Mouse (Mus musculus) induced T-regulatory cell, adult 2 months (primary cell): ENCODE results near the gene Ube2h.
"Not testable (repeated sequence)": the region's sequence is repeated elsewhere in the genome, so short reads cannot be mapped to it uniquely, and the experiment has no call there.

Experiments
- DNase-seq: peaks from one replicate; pipeline ENCODE4 v3.0.0-alpha.2; 2012; ENCODE audit warnings: low read depth

The Ube2h gene

GRCm38 (mm10) chr6:30304399-30304917, at the start of gene Ube2h:
Ube2h (minus strand) TSS chr6:30304539.
- peak; percentile 98 for DNase-seq

- DNase-seq = peak; percentile 46
Measured at GRCm38 (mm10) chr6:30353661-30354060, 49.3 kb upstream of the Ube2h start.

GRCm38 (mm10) chr6:30352762-30353161, 48.4 kb upstream of the Ube2h start:
- DNase-seq = peak; percentile 84

- peak; percentile 84 for DNase-seq
Measured at GRCm38 (mm10) chr6:30351290-30351689, 47.0 kb upstream of the Ube2h start.

- peak; percentile 37 for DNase-seq
Measured at GRCm38 (mm10) chr6:30347288-30347801, 43.0 kb upstream of the Ube2h start.

GRCm38 (mm10) chr6:30346737-30347136, 42.4 kb upstream of the Ube2h start:
- DNase-seq = peak; percentile 53

GRCm38 (mm10) chr6:30344032-30344431, 39.7 kb upstream of the Ube2h start:
- no peak for DNase-seq

- DNase-seq = peak; percentile 55
Measured at GRCm38 (mm10) chr6:30340231-30340873, 36.0 kb upstream of the Ube2h start.

- peak; percentile 84 for DNase-seq
Measured at GRCm38 (mm10) chr6:30336912-30337311, 32.6 kb upstream of the Ube2h start.

- DNase-seq = no peak
Measured at GRCm38 (mm10) chr6:30332262-30332661, 27.9 kb upstream of the Ube2h start.

GRCm38 (mm10) chr6:30330706-30331105, 26.4 kb upstream of the Ube2h start:
- no peak for DNase-seq

GRCm38 (mm10) chr6:30325932-30326501, 21.7 kb upstream of the Ube2h start:
- peak; percentile 79 for DNase-seq

GRCm38 (mm10) chr6:30321002-30321401, 16.7 kb upstream of the Ube2h start:
- DNase-seq = no peak

GRCm38 (mm10) chr6:30319216-30319615, 14.9 kb upstream of the Ube2h start:
- no peak for DNase-seq

GRCm38 (mm10) chr6:30312006-30312405, 7.7 kb upstream of the Ube2h start:
- DNase-seq = no peak

- no peak for DNase-seq
Measured at GRCm38 (mm10) chr6:30308751-30309150, 4.4 kb upstream of the Ube2h start.

GRCm38 (mm10) chr6:30307691-30308090, 3.4 kb upstream of the Ube2h start:
- DNase-seq = no peak

GRCm38 (mm10) chr6:30303771-30304398, 454 bp downstream of the Ube2h start:
- DNase-seq = not testable (repeated sequence)

GRCm38 (mm10) chr6:30302781-30303631, 1.3 kb downstream of the Ube2h start:
- peak; percentile 68 for DNase-seq

GRCm38 (mm10) chr6:30302156-30302555, 2.2 kb downstream of the Ube2h start:
- peak; percentile 52 for DNase-seq

- DNase-seq = no peak
Measured at GRCm38 (mm10) chr6:30300901-30301300, 3.4 kb downstream of the Ube2h start.

- DNase-seq = peak; percentile 95
Measured at GRCm38 (mm10) chr6:30300372-30300771, 4.0 kb downstream of the Ube2h start.
